8 mouse cellular contexts compared by ENCODE assay signal in genomic region chr4:129819712-129820336, GRCm38 (mm10). TPM values are rescaled to one million over a fixed set of nuclear protein-coding genes. Genes with fewer than 3 reads are reported as not detected.
DNase-seq lines count a peak whose midpoint lies in the region; ATAC-seq and TF ChIP-seq lines count a peak whose summit lies in the region.

No protein-coding gene starts in this region.

- ATAC-seq in embryonic facial prominence, embryonic 15.5 days (ENCODE audit: insufficient number of reproducible peaks, low FRiP score, low TSS enrichment, low read depth), result peak; percentile 97
- peak; percentile 97 for ATAC-seq in kidney, embryonic 15.5 days (replicated peaks; ENCODE audit: low FRiP score)
- peak; percentile 89 for ATAC-seq in monocyte, adult 5-6 weeks (replicated peaks; ENCODE audit: insufficient number of reproducible peaks, low FRiP score, low TSS enrichment, poor library complexity, severe bottlenecking)

- no peaks in the 10 kb centered on the region for H3K27me3 ChIP-seq in embryonic facial prominence, embryonic 15.5 days
- H3K27me3 ChIP-seq in heart, embryonic 10.5 days (ENCODE audit: insufficient read depth, poor library complexity, severe bottlenecking), result no peaks in the 10 kb centered on the region
- H3K27me3 ChIP-seq in kidney, embryonic 15.5 days, result no peaks in the 10 kb centered on the region

- peak; percentile 97 for DNase-seq in 416B (ENCODE audit: low read depth)
- peak; percentile 99 for DNase-seq in heart, embryonic 10.5 days (ENCODE audit: low spot score)
- peak; percentile 99 for DNase-seq in liver
- DNase-seq in spleen, postnatal 4 days (ENCODE audit: low spot score in 2 of 2), result peak; percentile 96 to 97

- peaks cover 1% of the 10 kb centered on the region; the same call in 1 of the 2 replicates for H3K4me1 ChIP-seq in bone marrow, adult 2 months (ENCODE audit: control insufficient read depth, insufficient read depth, low read length)
- peaks cover 44% of the 10 kb centered on the region for H3K4me1 ChIP-seq in embryonic facial prominence, embryonic 15.5 days
- peaks cover 52% of the 10 kb centered on the region for H3K4me1 ChIP-seq in heart, embryonic 10.5 days
- peaks cover 48% of the 10 kb centered on the region for H3K4me1 ChIP-seq in kidney, embryonic 15.5 days

- peak overlapping the region; percentile 76 for H3K4me2 ChIP-seq in embryonic facial prominence, embryonic 15.5 days (replicated peaks)
- H3K4me2 ChIP-seq in kidney, embryonic 15.5 days, result peak overlapping the region; percentile 77

- under 1% methylated on average over 83 of the region's 83 CpGs for WGBS in bone marrow, adult 2 months
- under 1% methylated on average over 77 of the region's 83 CpGs for WGBS in embryonic facial prominence, embryonic 15.5 days
- under 1% methylated on average over 83 of the region's 83 CpGs for WGBS in heart, embryonic 10.5 days
- under 1% methylated on average over 77 of the region's 83 CpGs for WGBS in kidney, embryonic 15.5 days

- TF ChIP-seq CTCF in bone marrow, adult 2 months (IDR thresholded peaks at IDR 0.05; ENCODE audit: control insufficient read depth, insufficient read depth, low read length), result peak; percentile 50

- H3K9ac ChIP-seq in embryonic facial prominence, embryonic 15.5 days, result peak overlapping the region; percentile 93
- H3K9ac ChIP-seq in kidney, embryonic 15.5 days, result peak overlapping the region; percentile 97

- peak; percentile 86; the same call in 1 of the 2 replicates for TF ChIP-seq POLR2A in bone marrow, adult 2 months (IDR thresholded peaks at IDR 0.05; ENCODE audit: borderline replicate concordance, control insufficient read depth, low read depth, low read length)

- H3K4me3 ChIP-seq in bone marrow, adult 2 months (replicated peaks; ENCODE audit: control insufficient read depth, low read depth, low read length), result peak overlapping the region; percentile 81
- peak overlapping the region; percentile 97 for H3K4me3 ChIP-seq in embryonic facial prominence, embryonic 15.5 days (replicated peaks)
- peak overlapping the region; percentile 74 for H3K4me3 ChIP-seq in heart, embryonic 10.5 days
- H3K4me3 ChIP-seq in kidney, embryonic 15.5 days (replicated peaks), result peak overlapping the region; percentile 68

- no peaks in the 10 kb centered on the region for H3K9me3 ChIP-seq in embryonic facial prominence, embryonic 15.5 days (replicated peaks)
- no peaks in the 10 kb centered on the region for H3K9me3 ChIP-seq in heart, embryonic 10.5 days
- no peaks in the 10 kb centered on the region for H3K9me3 ChIP-seq in kidney, embryonic 15.5 days (replicated peaks)

- H3K36me3 ChIP-seq in embryonic facial prominence, embryonic 15.5 days, result no peaks in the 10 kb centered on the region
- H3K36me3 ChIP-seq in heart, embryonic 10.5 days, result no peaks in the 10 kb centered on the region
- H3K36me3 ChIP-seq in kidney, embryonic 15.5 days, result no peaks in the 10 kb centered on the region

- peak overlapping the region; percentile 92 for H3K27ac ChIP-seq in bone marrow, adult 2 months (ENCODE audit: control insufficient read depth, insufficient read depth, low read depth, low read length, poor library complexity)
- peak overlapping the region; percentile 95 for H3K27ac ChIP-seq in embryonic facial prominence, embryonic 15.5 days (replicated peaks)
- peak overlapping the region; percentile 99 for H3K27ac ChIP-seq in heart, embryonic 10.5 days
- H3K27ac ChIP-seq in kidney, embryonic 15.5 days, result peak overlapping the region; percentile 94

RNA-seq across cellular contexts. Expression of gene Ptp4a2, which starts 8.8 kb away (rescaled TPM):
- 70.4 and 92.1 TPM in 2 replicates for polyA plus RNA-seq in bone marrow, adult 2 months (2011; ENCODE audit: insufficient read depth, insufficient read length, low replicate concordance, missing spikeins)
- polyA plus RNA-seq in embryonic facial prominence, embryonic 15.5 days (2015; fragmentation: Nextera tagmentation; extraction: Ambion mirVana), result 316 and 324 TPM in 2 replicates
- 348 and 351 TPM in 2 replicates for polyA plus RNA-seq in heart, embryonic 10.5 days (2016; fragmentation: Nextera tagmentation; extraction: Ambion mirVana)
- 311 and 374 TPM in 2 replicates for polyA plus RNA-seq in kidney, embryonic 15.5 days (2015; fragmentation: Nextera tagmentation; extraction: Ambion mirVana)
- total RNA-seq in monocyte, adult 5-6 weeks (2017), result 478 to 539 TPM (median 505 TPM) in 3 replicates

Comparison
In these comparisons a context has a peak if more than half of its experiments do, and no peak if none do; other contexts are left out.
1. Peak in every context shown above with its lines: DNase-seq, ATAC-seq, H3K4me3 ChIP-seq and H3K27ac ChIP-seq.